Mouse (Mus musculus) testis, adult 2 months (tissue): ENCODE results near the gene Timeless. TPM values are rescaled to one million over a fixed set of nuclear protein-coding genes. Genes with fewer than 3 reads are reported as not detected.

ENCODE experiments used
- H3K27ac ChIP-seq: fragments of 200-500 bp; 2 replicates; pipeline ENCODE4 v1.5.1; 2012; ENCODE audit warnings: low read depth, low read length; ENCODE audit not compliant: control insufficient read depth, insufficient read depth
- H3K27me3 ChIP-seq: fragments of 200-500 bp; 2 replicates; pipeline ENCODE4 v1.6.1; 2012; ENCODE audit warnings: mild to moderate bottlenecking, low read length, moderate library complexity; ENCODE audit not compliant: control insufficient read depth, insufficient read depth
- H3K36me3 ChIP-seq: fragments of 200-500 bp; 2 replicates; pipeline ENCODE4 v1.6.1; 2012; ENCODE audit warnings: mild to moderate bottlenecking, low read length; ENCODE audit not compliant: control insufficient read depth, insufficient read depth
- H3K4me1 ChIP-seq: fragments of 200-500 bp; 2 replicates; pipeline ENCODE4 v1.6.1; 2012; ENCODE audit warnings: low read length; ENCODE audit not compliant: control insufficient read depth, insufficient read depth
- H3K4me3 ChIP-seq: fragments of 200-500 bp; 2 replicates; pipeline ENCODE4 v1.5.1; 2012; ENCODE audit warnings: low read depth, mild to moderate bottlenecking, low read length, moderate library complexity, mixed read lengths; ENCODE audit not compliant: control insufficient read depth
- CTCF ChIP-seq: fragments of 200-500 bp; IDR thresholded peaks from 2 replicates; pipeline ENCODE4 v1.5.1; 2012; ENCODE audit warnings: low read depth, mild to moderate bottlenecking, inconsistent platforms, low read length, moderate library complexity; ENCODE audit not compliant: control insufficient read depth, insufficient read depth, insufficient replicate concordance
- POLR2A ChIP-seq: fragments of 200-500 bp; IDR thresholded peaks from 2 replicates; pipeline ENCODE4 v1.6.1; 2012; ENCODE audit warnings: low read depth, mild to moderate bottlenecking, inconsistent platforms, low read length, moderate library complexity; ENCODE audit not compliant: control insufficient read depth
- polyA plus RNA-seq: library from polyadenylated mRNA; depleted of rRNA; stranded (reverse); fragments of >200 nt; gene quantifications from 2 replicates; pipeline ENCODE4 v1.2.3, GENCODE M21; 2012

The Timeless gene
- polyA plus RNA-seq, 1 experiment: 4.4 TPM

DNA sequence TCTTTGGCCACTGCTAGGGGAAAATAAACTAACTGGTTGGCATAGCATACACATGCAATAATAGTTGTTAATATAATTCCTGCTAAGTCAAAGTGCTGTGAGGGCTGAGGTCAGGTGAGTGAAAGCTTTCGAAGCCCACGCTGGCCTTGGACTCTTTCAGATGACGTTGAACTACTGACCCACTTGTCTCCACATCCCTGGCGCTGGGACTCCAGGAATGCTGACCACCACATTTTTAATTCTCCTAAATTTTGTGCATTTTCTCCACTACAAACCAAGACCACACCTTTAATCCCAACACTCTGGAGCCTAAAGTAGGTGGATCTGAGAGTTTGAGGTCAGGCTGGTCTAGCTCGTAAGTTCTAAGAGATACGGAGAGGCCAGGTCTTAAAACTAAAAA, 38.8 kb upstream of the Timeless start:
- Histone ChIP-seq H3K27me3 (no peaks in the 10 kb centered on the region), H3K27ac (no peak overlapping the region), H3K4me1 (peaks cover 10% of the 10 kb centered on the region), H3K36me3 (no peaks in the 10 kb centered on the region), H3K4me3 (no peak overlapping the region)
- TF ChIP-seq CTCF (no peak), POLR2A (no peak)

DNA sequence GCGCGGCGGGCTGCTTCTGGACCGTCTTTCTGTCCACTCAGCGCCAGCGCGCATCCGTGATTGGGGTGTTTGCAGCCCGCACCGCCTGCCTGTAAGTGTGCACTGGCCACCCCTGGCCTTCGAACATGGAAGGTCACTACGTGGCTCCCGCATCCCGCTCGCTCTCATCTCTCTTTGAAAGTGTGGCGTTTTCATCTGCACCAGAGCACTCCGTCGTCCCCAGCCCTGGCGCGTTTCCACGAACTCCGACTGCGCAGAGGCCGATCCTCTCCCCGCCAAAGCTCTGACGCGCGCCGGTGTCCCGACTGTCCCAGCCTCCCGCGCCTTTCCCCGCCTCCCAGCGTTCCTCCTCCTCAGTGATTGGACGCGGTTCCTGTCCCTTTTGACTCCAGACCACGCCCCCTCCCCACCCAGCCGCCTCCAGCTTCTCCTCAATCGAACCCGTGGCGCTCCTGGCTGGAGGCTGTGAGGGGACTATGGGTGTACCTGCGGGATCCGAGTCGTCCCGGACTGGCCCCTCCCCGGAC, 37.8 kb upstream of the Timeless start, which contains the start of gene Gls2:
TSS of gene Gls2 (plus strand) at position 434 of the 527 bp plus-strand sequence.
- peaks cover 10% of the 10 kb centered on the region for H3K4me1 ChIP-seq
- no peaks in the 10 kb centered on the region for H3K36me3 ChIP-seq
- H3K27ac ChIP-seq: no peak within 1 kb of the TSS
- H3K4me3 ChIP-seq: peak within 1 kb of the TSS; percentile 90
- no peaks in the 10 kb centered on the region for H3K27me3 ChIP-seq
- TF ChIP-seq POLR2A (peak; percentile 19; the same call in 1 of the 2 replicates), CTCF (no peak)

DNA sequence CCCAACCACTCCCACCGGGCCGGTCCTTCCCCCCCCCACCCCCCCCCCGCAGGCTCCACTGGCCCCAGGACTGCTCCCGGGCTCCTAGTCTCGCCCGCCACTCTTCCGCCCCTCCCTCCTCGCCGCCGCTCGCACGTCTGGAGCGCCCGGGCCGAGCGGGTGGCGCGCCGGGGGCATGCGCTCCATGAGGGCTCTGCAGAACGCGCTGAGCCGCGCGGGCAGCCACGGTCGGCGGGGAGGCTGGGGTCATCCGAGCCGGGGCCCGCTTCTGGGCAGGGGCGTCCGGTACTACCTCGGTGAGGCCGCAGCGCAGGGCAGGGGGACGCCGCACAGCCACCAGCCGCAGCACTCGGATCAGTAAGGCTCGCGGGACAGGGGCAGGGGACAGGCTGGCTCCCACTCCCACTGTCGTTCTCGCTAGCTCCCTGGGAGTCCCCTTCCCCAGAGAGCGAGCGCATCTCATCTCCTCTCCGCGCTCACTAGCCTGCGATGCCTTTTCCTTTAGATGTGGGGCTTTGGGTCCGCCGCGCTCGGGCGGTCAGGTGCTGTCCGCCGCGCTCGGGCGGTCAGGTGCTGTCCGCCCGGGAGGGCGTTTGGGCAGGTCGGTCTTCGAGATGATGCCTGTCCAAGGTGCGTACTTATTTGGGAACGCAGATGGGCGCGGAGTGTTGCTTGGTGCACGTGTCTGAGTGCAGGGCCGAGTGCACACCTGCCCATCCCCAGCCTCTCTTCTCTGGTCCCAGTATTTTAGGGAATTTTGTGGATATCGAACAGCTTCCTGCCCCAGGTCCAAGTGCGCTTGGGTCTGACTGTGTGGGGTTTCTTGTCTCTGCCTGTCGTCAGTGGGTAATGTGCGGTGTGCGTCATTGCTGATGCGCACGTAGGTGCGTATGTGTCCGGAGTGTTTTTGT, 37.1 kb upstream of the Timeless start:
- H3K4me1 ChIP-seq: peaks cover 10% of the 10 kb centered on the region
- H3K27me3 ChIP-seq: no peaks in the 10 kb centered on the region
- peak overlapping the region; percentile 90 for H3K4me3 ChIP-seq
- TF ChIP-seq CTCF: no peak
- TF ChIP-seq POLR2A: no peak
- no peak overlapping the region for H3K27ac ChIP-seq
- H3K36me3 ChIP-seq: no peaks in the 10 kb centered on the region

DNA sequence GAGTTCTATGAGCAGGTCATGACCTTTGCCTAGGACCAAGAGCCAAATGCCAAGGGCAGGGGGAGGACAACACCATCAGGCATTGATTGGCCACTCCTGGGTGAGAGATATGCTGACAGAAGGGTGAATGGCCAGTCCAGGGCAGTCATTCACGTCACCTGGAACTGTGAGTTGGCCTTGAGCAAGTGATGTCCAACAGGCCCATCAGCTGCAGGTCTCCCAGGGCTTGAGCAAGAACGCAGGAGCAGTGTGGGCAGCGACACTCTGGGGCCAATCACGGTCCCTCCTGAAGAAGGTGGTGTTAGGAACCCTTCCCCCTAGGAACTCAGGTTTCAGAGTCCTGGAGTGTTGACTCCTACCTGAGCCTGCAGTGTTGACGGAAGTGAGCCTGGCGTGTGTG, 30.0 kb upstream of the Timeless start:
- TF ChIP-seq POLR2A (no peak), CTCF (no peak)
- H3K27ac ChIP-seq: no peak overlapping the region
- H3K36me3 ChIP-seq: no peaks in the 10 kb centered on the region
- H3K27me3 ChIP-seq: no peaks in the 10 kb centered on the region
- no peak overlapping the region for H3K4me3 ChIP-seq
- H3K4me1 ChIP-seq: no peaks in the 10 kb centered on the region

DNA sequence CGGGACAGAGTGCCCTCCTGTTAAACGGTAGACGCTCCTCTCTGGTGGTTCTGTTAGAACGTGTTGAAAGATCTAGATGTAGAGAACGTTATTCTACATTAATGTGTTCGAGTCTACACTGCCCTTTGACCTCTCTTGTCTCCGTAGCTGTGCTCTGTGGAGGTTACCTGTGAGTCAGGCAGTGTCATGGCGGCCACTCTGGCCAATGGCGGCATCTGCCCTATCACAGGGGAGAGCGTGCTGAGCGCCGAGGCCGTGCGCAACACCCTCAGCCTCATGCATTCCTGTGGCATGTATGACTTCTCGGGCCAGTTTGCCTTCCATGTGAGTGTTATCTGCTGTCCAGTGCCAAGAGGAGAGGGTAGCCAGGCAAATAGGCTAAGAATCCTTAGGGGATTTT, 26.9 kb upstream of the Timeless start:
- TF ChIP-seq POLR2A: no peak
- TF ChIP-seq CTCF: no peak
- H3K4me3 ChIP-seq: no peak overlapping the region
- H3K36me3 ChIP-seq: no peaks in the 10 kb centered on the region
- H3K27me3 ChIP-seq: no peaks in the 10 kb centered on the region
- H3K4me1 ChIP-seq: no peaks in the 10 kb centered on the region
- H3K27ac ChIP-seq: no peak overlapping the region

DNA sequence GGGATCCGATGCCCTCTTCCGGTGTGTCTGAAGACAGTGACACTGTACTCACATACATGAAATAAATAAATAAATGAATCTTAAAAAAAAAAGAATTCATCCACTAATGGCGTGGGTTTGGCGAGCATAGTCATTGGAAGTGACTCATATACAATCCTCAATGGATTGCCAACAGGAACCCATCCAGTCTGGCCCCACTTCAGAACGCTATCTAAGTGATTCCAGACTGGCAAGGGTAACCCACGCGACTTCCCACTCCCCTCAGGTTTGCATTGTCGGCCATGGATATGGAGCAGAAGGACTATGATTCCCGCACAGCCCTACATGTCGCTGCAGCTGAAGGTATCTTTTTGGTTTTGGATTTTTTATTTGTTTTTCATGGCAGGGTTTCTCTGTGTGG, 23.5 kb upstream of the Timeless start:
- no peak overlapping the region for H3K27ac ChIP-seq
- H3K27me3 ChIP-seq: no peaks in the 10 kb centered on the region
- H3K4me1 ChIP-seq: peaks cover 9% of the 10 kb centered on the region
- TF ChIP-seq POLR2A: no peak
- TF ChIP-seq CTCF: no peak
- H3K4me3 ChIP-seq: no peak overlapping the region
- no peaks in the 10 kb centered on the region for H3K36me3 ChIP-seq

DNA sequence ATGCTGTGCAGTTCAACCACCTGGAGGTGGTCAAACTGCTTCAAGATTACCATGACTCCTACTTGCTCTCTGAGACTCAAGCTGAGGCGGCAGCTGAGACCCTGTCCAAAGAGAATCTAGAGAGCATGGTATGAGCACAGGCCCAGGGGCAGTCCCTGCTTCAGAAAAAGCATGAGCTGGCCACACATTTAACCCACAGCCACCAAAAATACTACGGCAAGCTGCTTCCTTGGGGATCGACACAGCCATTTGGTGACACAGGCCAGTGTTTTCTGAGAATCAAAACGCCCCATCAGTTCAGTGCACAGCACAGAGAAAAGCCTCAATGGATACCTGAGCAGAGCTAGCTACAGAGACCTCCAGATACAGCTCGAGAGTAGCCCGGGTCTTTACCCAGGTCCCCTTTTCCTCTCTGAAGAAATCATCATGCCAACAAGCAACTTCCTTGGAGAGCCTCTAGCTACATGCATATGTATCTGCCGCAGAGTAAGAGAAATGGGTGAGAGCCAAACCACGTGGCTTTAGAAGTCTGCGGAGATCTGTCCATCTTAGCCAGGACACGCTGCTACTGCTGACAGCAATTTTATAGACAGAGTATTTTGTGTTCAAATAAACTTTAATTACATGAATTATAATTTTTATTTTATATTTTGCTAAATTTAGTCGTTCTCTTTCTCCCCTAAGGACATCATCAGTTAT, 22.4 kb upstream of the Timeless start:
- no peaks in the 10 kb centered on the region for H3K27me3 ChIP-seq
- H3K36me3 ChIP-seq: no peaks in the 10 kb centered on the region
- H3K4me1 ChIP-seq: peaks cover 9% of the 10 kb centered on the region
- no peak overlapping the region for H3K27ac ChIP-seq
- H3K4me3 ChIP-seq: no peak overlapping the region
- TF ChIP-seq POLR2A: no peak
- TF ChIP-seq CTCF: no peak
